Mouse (Mus musculus) C3H10T1/2 (cell line): Measurements from ENCODE around the gene Rtbdn. TPM values are rescaled to one million over a fixed set of nuclear protein-coding genes. Genes with fewer than 3 reads are reported as not detected.

Experiments used
- polyA plus RNA-seq, 2 experiments: library from polyadenylated mRNA; unstranded; fragments of >200 nt; fragmentation: generic; extraction: Trizol; gene quantifications; one replicate each; pipeline ENCODE4 v1.2.1; 2012; ENCODE audit warnings: missing spikeins in 2 of 2

Rtbdn gene
- under 1 TPM in 1 of 2 experiments, not detected in 1; 0.05 TPM for polyA plus RNA-seq

GRCm38 (mm10) chr8:84946528-84947240, at the start of gene Rtbdn:
Gene Rtbdn (plus strand): TSS chr8:84946991.

GRCm38 (mm10) chr8:84901752-84902151, 45.0 kb upstream of the Rtbdn start, which contains the start of gene Klf1:
Gene Klf1 (plus strand): TSS chr8:84901928.

DNA sequence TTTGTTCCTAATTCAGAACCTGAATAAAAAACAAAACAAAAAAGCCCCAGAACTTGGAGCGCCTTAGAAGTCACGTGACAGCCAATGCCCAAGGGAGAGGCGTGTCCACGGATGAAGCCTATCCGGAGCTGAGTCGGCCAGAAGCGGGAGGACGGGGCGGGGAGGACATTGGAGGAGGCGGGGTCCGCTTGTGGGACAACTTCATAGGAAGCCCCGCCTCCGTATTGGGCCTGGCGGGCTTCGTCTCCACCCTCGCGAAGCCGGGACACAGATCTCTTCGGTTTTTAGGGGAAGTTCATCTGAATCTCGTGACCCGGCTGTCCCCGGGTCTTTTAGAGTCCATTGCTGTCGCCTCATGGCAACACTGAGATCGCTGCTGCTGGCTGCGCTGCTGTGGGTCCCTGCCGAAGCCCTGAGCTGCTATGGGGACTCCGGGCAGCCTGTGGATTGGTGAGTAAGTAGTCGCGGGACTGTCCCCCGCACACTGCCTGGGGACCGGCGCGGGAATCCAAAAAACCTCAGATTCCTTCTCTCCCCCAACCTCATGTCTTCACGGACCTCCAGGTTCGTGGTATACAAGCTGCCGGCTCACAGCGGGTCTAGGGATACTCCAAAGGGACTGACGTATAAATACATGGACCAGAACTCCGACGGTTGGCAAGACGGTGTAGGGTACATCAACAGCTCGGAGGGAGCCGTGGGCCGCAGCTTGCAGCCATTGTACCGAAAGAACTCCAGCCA, 38.2 kb upstream of the Rtbdn start, which contains the start of gene Dnase2a:
Gene Dnase2a, plus strand, starts transcription at position 140 of the 741 bp plus-strand sequence.

DNA sequence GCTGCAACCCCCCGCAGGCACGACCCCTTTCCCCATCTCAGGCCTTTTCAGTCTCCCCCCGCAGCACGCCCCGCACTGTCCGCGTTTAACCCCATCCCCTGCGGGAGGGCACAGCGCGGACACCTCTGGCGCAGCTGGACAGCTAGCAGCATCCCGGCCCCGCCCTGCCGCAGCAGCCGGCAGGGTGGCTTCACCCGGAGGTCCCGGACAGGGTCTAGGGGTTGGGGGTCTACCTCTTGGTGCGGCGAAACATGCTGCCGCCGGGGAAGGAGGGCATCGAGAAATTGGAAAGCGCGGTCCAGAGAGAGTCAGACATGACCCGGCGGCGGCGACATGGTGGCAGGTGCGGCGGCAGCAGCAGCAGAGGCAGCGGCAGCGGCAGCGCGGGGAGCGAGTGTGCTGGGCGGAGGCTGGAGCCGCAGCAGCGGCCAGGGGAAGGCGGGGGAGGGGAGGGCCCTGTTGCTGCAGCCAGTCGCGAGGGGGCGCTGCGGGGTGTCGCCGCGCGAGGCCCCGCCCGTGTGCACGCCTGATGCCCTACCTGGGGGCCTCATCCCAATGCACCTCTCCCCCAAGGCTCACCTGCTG, 9.7 kb upstream of the Rtbdn start, which contains the start of gene Mast1:
Gene Mast1, minus strand, starts transcription at position 398 of the 585 bp plus-strand sequence.

GRCm38 (mm10) chr8:84969241-84970134, 22.7 kb downstream of the Rtbdn start, which contains the start of the genes Gm49661, Prdx2 and Rnaseh2a:
Gene Gm49661 (minus strand): TSS chr8:84969433.
Gene Prdx2 (plus strand): TSS chr8:84969587.
Gene Rnaseh2a (minus strand): TSS chr8:84969767.

DNA sequence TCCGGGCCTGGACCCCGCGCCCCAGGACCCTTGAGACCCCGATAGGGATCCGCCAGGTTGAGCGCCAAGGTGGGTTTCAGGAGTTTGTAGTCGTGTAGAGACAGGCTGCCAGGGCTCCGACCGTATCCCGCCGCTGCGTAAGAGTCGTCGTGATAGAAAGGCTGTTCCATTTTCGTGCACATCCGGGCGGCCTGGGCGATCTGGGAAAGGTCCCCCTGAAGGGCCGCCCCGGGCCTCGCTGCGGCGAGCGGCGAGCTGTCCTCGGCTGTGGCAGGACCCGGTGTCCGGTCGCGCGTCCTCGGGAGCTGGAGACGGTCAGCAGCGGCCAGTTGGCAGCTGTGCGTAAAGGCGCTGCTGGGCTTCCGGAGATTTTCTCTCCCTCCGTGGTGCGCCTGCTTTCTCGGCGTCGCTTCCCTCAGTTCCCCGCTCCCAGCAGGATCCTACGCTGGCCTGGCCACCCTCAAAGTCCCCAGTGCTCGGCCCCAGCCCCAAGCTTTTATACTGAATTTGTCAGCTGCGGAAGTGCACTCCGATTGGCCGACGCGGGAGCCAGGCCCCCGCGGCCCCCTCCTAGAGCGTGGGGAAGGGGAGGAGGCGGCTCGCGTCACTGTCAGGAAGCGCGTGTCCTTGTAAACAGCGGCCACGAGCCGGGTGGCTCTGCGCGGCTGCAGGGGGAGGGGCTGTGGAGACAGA, 31.6 kb downstream of the Rtbdn start, which contains the start of gene Junb:
Gene Junb, minus strand, starts transcription at position 471 of the 693 bp plus-strand sequence.

DNA sequence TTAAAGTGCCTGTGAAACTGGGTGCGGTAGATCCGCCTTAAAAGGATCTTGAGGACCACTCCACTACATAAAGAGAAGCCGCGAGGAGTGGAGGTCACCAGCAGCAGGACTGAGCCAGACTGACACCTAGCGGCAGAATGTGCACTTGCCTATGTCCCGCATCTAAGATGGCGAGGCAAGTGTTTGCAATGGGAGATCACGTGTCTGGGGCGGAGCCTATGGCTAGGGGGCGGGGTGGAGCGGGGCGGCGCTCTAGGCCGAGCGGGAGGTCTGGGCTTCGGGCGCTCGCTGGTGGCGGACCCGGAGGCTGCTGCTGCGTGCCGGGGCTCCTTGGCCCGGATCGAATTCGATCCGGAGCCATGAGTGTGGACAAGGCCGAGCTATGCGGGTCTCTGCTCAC, 43.6 kb downstream of the Rtbdn start, which contains the start of gene Hook2:
Gene Hook2, plus strand, starts transcription at position 255 of the 400 bp plus-strand sequence.

Other genes starting within 250 kb of the Rtbdn start
- under 1 TPM; 0.04 to 0.48 TPM for gene Lyl1, start 245.5 kb upstream of the Rtbdn start, polyA plus RNA-seq
- gene G430095P16Rik, start 224.0 kb upstream of the Rtbdn start, polyA plus RNA-seq: 10 to 100 TPM in 1 of 2 experiments, 1 to 10 TPM in 1; 8.1 to 10.0 TPM
- gene Nfix, start 146.6 kb upstream of the Rtbdn start, polyA plus RNA-seq: 100 to 1,000 TPM in 1 of 2 experiments, 10 to 100 TPM in 1; 92.3 to 315 TPM
- 10 to 100 TPM in 1 of 2 experiments, 1 to 10 TPM in 1; 2.8 to 12.6 TPM for gene Dand5, start 124.2 kb upstream of the Rtbdn start, polyA plus RNA-seq
- gene Gadd45gip1, start 115.5 kb upstream of the Rtbdn start, polyA plus RNA-seq: 10 to 100 TPM; 31.0 to 75.6 TPM
- 10 to 100 TPM; 61.5 to 69.9 TPM for gene Rad23a, start 106.3 kb upstream of the Rtbdn start, polyA plus RNA-seq
- 100 to 1,000 TPM; 585 to 801 TPM for gene Calr, start 100.1 kb upstream of the Rtbdn start, polyA plus RNA-seq
- 100 to 1,000 TPM in 1 of 2 experiments, 10 to 100 TPM in 1; 76.6 to 106 TPM for gene Farsa, start 90.0 kb upstream of the Rtbdn start, polyA plus RNA-seq
- 1 to 10 TPM in 1 of 2 experiments, under 1 TPM in 1; 0.08 to 3.1 TPM for gene Syce2, start 74.9 kb upstream of the Rtbdn start, polyA plus RNA-seq
- 10 to 100 TPM in 1 of 2 experiments, 1 to 10 TPM in 1; 4.6 to 16.7 TPM for gene Gcdh, start 53.1 kb upstream of the Rtbdn start, polyA plus RNA-seq
- gene Klf1, start 45.1 kb upstream of the Rtbdn start, polyA plus RNA-seq: under 1 TPM; 0.08 to 0.27 TPM
- gene Dnase2a, start 38.4 kb upstream of the Rtbdn start, polyA plus RNA-seq: 10 to 100 TPM; 11.5 to 17.3 TPM
- gene Mast1, start 9.6 kb upstream of the Rtbdn start, polyA plus RNA-seq: under 1 TPM in 1 of 2 experiments, not detected in 1; 0.06 TPM
- gene Gm49661, start 22.4 kb downstream of the Rtbdn start, polyA plus RNA-seq: not detected
- gene Prdx2, start 22.6 kb downstream of the Rtbdn start, polyA plus RNA-seq: 100 to 1,000 TPM; 723 to 905 TPM
- 100 to 1,000 TPM in 1 of 2 experiments, 10 to 100 TPM in 1; 85.1 to 248 TPM for gene Rnaseh2a, start 22.8 kb downstream of the Rtbdn start, polyA plus RNA-seq
- gene Junb, start 31.7 kb downstream of the Rtbdn start, polyA plus RNA-seq: 10 to 100 TPM; 27.0 to 43.6 TPM
- 1 to 10 TPM; 2.4 to 5.2 TPM for gene Hook2, start 43.6 kb downstream of the Rtbdn start, polyA plus RNA-seq
- under 1 TPM in 1 of 2 experiments, not detected in 1; 0.17 TPM for gene Best2, start 67.5 kb downstream of the Rtbdn start, polyA plus RNA-seq
- gene Asna1, start 78.3 kb downstream of the Rtbdn start, polyA plus RNA-seq: 100 to 1,000 TPM; 150 to 247 TPM
- 100 to 1,000 TPM; 205 to 250 TPM for gene Trir, start 79.8 kb downstream of the Rtbdn start, polyA plus RNA-seq
- gene Tnpo2, start 89.9 kb downstream of the Rtbdn start, polyA plus RNA-seq: 10 to 100 TPM in 1 of 2 experiments, 1 to 10 TPM in 1; 8.0 to 41.1 TPM
- gene Fbxw9, start 113.1 kb downstream of the Rtbdn start, polyA plus RNA-seq: 10 to 100 TPM; 11.0 to 31.1 TPM
- under 1 TPM in 1 of 2 experiments, not detected in 1; 0.48 TPM for gene Gm5741, start 121.0 kb downstream of the Rtbdn start, polyA plus RNA-seq
- 100 to 1,000 TPM in 1 of 2 experiments, 10 to 100 TPM in 1; 51.7 to 147 TPM for gene Dhps, start 124.8 kb downstream of the Rtbdn start, polyA plus RNA-seq
- gene Wdr83os, start 133.7 kb downstream of the Rtbdn start, polyA plus RNA-seq: 100 to 1,000 TPM; 149 to 151 TPM
- gene Wdr83, start 134.3 kb downstream of the Rtbdn start, polyA plus RNA-seq: 10 to 100 TPM; 14.8 to 25.8 TPM
- gene Man2b1, start 136.3 kb downstream of the Rtbdn start, polyA plus RNA-seq: 10 to 100 TPM in 1 of 2 experiments, 1 to 10 TPM in 1; 6.8 to 20.5 TPM
- gene Zfp791, start 176.1 kb downstream of the Rtbdn start, polyA plus RNA-seq: under 1 TPM in 1 of 2 experiments, not detected in 1; 0.05 TPM
- not detected for gene Cks1brt, start 204.9 kb downstream of the Rtbdn start, polyA plus RNA-seq